Mouse (Mus musculus): ENCODE data around the gene Stac2. TPM values are rescaled to one million over a fixed set of nuclear protein-coding genes. Genes with fewer than 3 reads are reported as not detected.

The Stac2 gene
- not detected in 2 replicates for total RNA-seq (2014; rRNA removed)
- 0.02 TPM in 1 of 2 replicates, not detected in the other for polyA plus RNA-seq (2012; rRNA removed)

DNA sequence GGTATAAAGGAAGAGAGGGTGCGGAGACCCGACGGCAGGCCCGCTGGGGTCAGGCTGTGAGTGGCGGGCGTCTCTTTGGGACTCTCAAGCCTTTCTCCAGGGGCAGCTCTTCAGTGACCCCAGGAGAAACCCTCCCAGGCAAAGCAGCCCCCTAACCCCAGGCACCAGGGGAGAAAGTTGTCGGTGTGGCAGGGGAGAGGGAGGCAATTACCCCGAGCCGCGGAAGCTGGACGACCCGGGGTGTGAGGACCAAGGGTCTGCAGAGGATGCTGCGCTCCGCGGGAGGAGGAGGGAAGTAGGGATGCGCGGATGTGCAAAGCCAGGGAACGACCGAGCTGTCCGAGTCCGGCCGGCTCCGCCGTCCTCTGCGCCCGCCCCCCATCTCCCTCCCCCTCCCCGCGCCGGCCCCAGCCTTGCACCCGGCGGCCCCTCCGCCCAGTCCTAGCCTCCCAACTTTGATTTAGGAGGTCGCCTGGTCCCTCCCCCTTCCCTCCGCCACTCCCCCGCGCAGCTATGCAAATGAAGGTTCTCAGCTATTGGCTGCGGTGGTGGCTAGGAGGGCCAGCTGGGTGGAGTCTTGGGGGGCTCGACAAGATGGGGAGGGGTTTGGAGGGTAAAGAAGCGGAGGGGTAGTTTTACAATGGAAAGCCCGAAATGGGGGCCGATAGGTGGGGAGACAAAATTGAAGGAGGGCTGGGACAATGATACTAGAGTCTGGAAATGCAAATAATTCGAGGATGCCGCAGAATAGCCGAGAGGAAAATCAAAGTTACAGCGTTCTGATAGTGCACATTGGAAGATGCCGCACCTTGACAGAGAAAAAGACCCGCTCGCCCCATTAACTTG is at the start of gene Stac2:
Stac2 (minus strand) TSS at position 474 of the 846 bp plus-strand sequence.
- Histone ChIP-seq H3K9ac (ENCODE audit: low read depth, low read length) (peak within 1 kb of the TSS; percentile 28; the same call in 1 of the 2 replicates), H3K79me2 (ENCODE audit: control insufficient read depth, insufficient read depth, low read length) (no peaks in the 10 kb centered on the region), H3K4me1 (ENCODE audit: control insufficient read depth, insufficient read depth, low read length) (no peaks in the 10 kb centered on the region), H3K36me3 (ENCODE audit: control insufficient read depth, insufficient read depth, low read length) (no peaks in the 10 kb centered on the region), H3K27ac (replicated peaks; ENCODE audit: insufficient read depth, low read depth, low read length) (no peak within 1 kb of the TSS), H3K27me3 (ENCODE audit: control insufficient read depth, insufficient read depth, low read length) (peaks cover 18% of the 10 kb centered on the region; the same call in 1 of the 2 replicates), H3K4me3 (ENCODE audit: insufficient read depth, low read depth, low read length) (peak within 1 kb of the TSS; percentile 41; the same call in 1 of the 2 replicates)
- 6% methylated on average over 40 of the region's 48 CpGs for WGBS
- TF ChIP-seq CTCF (IDR thresholded peaks at IDR 0.05; ENCODE audit: low read depth, low read length): no peak
- TF ChIP-seq POLR2A (IDR thresholded peaks at IDR 0.05; ENCODE audit: extremely low read depth, insufficient read depth, low read length): no peak
- DNase-seq (ENCODE audit: extremely low read depth, low read depth, low spot score): no peak

DNA sequence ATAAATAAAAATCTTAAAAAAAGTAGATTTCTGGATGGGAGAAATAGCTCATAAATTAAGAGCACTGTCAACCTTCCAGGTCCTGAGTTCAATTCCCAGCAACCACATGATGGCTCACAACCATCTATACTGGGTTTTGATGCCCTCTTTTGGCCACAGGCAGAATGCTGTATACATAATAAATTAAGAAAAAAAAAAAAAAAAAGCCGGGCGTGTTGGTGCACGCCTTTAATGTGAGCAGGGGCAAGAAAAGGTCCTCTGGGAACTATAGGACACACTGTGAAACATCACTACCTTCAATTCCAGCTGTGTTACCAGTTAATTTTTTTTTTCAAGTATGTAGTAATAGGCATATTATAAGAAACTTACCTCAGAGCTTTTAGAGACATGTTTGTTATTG is 48.1 kb upstream of the Stac2 start:
- no peak for TF ChIP-seq POLR2A (IDR thresholded peaks at IDR 0.05; ENCODE audit: extremely low read depth, insufficient read depth, low read length)
- no peak for TF ChIP-seq CTCF (IDR thresholded peaks at IDR 0.05; ENCODE audit: low read depth, low read length)
- no peaks in the 10 kb centered on the region for H3K79me2 ChIP-seq (ENCODE audit: control insufficient read depth, insufficient read depth, low read length)
- H3K27ac ChIP-seq (replicated peaks; ENCODE audit: insufficient read depth, low read depth, low read length): no peak overlapping the region
- H3K36me3 ChIP-seq (ENCODE audit: control insufficient read depth, insufficient read depth, low read length): peaks cover 68% of the 10 kb centered on the region
- H3K4me3 ChIP-seq (ENCODE audit: insufficient read depth, low read depth, low read length): no peak overlapping the region
- H3K4me1 ChIP-seq (ENCODE audit: control insufficient read depth, insufficient read depth, low read length): no peaks in the 10 kb centered on the region
- 96% methylated on average over 3 of the region's 3 CpGs for WGBS
- H3K27me3 ChIP-seq (ENCODE audit: control insufficient read depth, insufficient read depth, low read length): no peaks in the 10 kb centered on the region
- H3K9ac ChIP-seq (ENCODE audit: low read depth, low read length): no peak overlapping the region
- no peak for DNase-seq (ENCODE audit: extremely low read depth, low read depth, low spot score)

DNA sequence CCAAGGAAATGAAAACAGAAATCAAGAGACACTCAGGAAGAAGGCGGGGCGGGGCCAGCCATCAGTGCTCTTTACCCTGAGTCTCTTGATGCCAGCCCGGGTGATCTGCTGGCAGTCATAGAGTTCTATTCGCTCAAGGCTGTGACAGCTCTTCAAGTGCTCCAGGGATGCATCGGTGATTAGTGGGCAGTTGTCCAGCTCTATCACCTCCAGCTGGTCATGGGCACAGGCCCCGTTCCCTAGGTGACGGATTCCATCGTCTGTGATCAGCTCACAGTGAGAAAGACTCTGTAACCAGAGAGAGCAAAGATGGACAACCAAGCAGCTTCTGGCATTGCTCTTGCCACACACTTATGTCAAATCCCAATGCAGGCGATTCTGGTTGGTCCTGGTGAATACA is 37.3 kb upstream of the Stac2 start:
- H3K27ac ChIP-seq (replicated peaks; ENCODE audit: insufficient read depth, low read depth, low read length): no peak overlapping the region
- peaks cover 66% of the 10 kb centered on the region for H3K36me3 ChIP-seq (ENCODE audit: control insufficient read depth, insufficient read depth, low read length)
- no peaks in the 10 kb centered on the region for H3K27me3 ChIP-seq (ENCODE audit: control insufficient read depth, insufficient read depth, low read length)
- H3K9ac ChIP-seq (ENCODE audit: low read depth, low read length): no peak overlapping the region
- DNase-seq (ENCODE audit: extremely low read depth, low read depth, low spot score): no peak
- no peaks in the 10 kb centered on the region for H3K4me1 ChIP-seq (ENCODE audit: control insufficient read depth, insufficient read depth, low read length)
- TF ChIP-seq POLR2A (IDR thresholded peaks at IDR 0.05; ENCODE audit: extremely low read depth, insufficient read depth, low read length) (no peak), CTCF (IDR thresholded peaks at IDR 0.05; ENCODE audit: low read depth, low read length) (no peak)
- H3K4me3 ChIP-seq (ENCODE audit: insufficient read depth, low read depth, low read length): no peak overlapping the region
- 89% methylated on average over 9 of the region's 9 CpGs for WGBS
- no peaks in the 10 kb centered on the region for H3K79me2 ChIP-seq (ENCODE audit: control insufficient read depth, insufficient read depth, low read length)

DNA sequence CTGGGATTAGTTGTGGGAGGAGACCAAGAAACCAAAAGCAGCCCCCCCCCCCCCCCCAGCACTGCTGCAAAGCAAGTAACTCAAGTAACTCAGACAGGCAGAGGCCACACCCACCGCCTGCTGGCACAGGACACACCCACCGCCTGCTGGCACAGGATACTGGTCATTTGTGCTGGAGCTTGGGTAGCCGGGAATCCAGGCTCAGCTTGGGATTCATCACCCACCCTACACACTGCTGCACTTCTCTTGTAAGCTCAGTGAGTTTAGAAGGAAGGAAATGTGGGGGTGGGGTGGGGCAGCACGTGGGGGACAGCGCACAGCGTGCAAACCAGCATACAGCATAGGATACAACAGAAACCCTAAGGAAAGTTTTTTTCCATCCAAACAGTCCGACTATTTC is 35.0 kb upstream of the Stac2 start:
- TF ChIP-seq POLR2A (IDR thresholded peaks at IDR 0.05; ENCODE audit: extremely low read depth, insufficient read depth, low read length) (no peak), CTCF (IDR thresholded peaks at IDR 0.05; ENCODE audit: low read depth, low read length) (no peak)
- H3K27me3 ChIP-seq (ENCODE audit: control insufficient read depth, insufficient read depth, low read length): no peaks in the 10 kb centered on the region
- H3K36me3 ChIP-seq (ENCODE audit: control insufficient read depth, insufficient read depth, low read length): peaks cover 51% of the 10 kb centered on the region
- no peaks in the 10 kb centered on the region for H3K79me2 ChIP-seq (ENCODE audit: control insufficient read depth, insufficient read depth, low read length)
- no peak for DNase-seq (ENCODE audit: extremely low read depth, low read depth, low spot score)
- H3K27ac ChIP-seq (replicated peaks; ENCODE audit: insufficient read depth, low read depth, low read length): no peak overlapping the region
- no peaks in the 10 kb centered on the region for H3K4me1 ChIP-seq (ENCODE audit: control insufficient read depth, insufficient read depth, low read length)
- H3K9ac ChIP-seq (ENCODE audit: low read depth, low read length): no peak overlapping the region
- 59% methylated on average over 7 of the region's 7 CpGs for WGBS
- H3K4me3 ChIP-seq (ENCODE audit: insufficient read depth, low read depth, low read length): no peak overlapping the region

GRCm38 (mm10) chr11:98086574-98086973 is 33.3 kb upstream of the Stac2 start:
- WGBS: 83% methylated on average over 7 of the region's 7 CpGs
- no peak overlapping the region for H3K4me3 ChIP-seq (ENCODE audit: insufficient read depth, low read depth, low read length)

GRCm38 (mm10) chr11:98086141-98086540 is 32.9 kb upstream of the Stac2 start:
- Histone ChIP-seq H3K9ac (ENCODE audit: low read depth, low read length) (no peak overlapping the region), H3K4me1 (ENCODE audit: control insufficient read depth, insufficient read depth, low read length) (no peaks in the 10 kb centered on the region), H3K27me3 (ENCODE audit: control insufficient read depth, insufficient read depth, low read length) (no peaks in the 10 kb centered on the region), H3K36me3 (ENCODE audit: control insufficient read depth, insufficient read depth, low read length) (peaks cover 33% of the 10 kb centered on the region), H3K27ac (replicated peaks; ENCODE audit: insufficient read depth, low read depth, low read length) (no peak overlapping the region), H3K79me2 (ENCODE audit: control insufficient read depth, insufficient read depth, low read length) (no peaks in the 10 kb centered on the region), H3K4me3 (ENCODE audit: insufficient read depth, low read depth, low read length) (no peak overlapping the region)
- TF ChIP-seq CTCF (IDR thresholded peaks at IDR 0.05; ENCODE audit: low read depth, low read length) (no peak), POLR2A (IDR thresholded peaks at IDR 0.05; ENCODE audit: extremely low read depth, insufficient read depth, low read length) (no peak)
- 98% methylated on average over 9 of the region's 9 CpGs for WGBS
- DNase-seq (ENCODE audit: extremely low read depth, low read depth, low spot score): no peak

More at GRCm38 (mm10) chr11:98086574-98086973, 33.3 kb upstream of the Stac2 start:
- no peaks in the 10 kb centered on the region for H3K79me2 ChIP-seq (ENCODE audit: control insufficient read depth, insufficient read depth, low read length)
- H3K4me1 ChIP-seq (ENCODE audit: control insufficient read depth, insufficient read depth, low read length): no peaks in the 10 kb centered on the region
- H3K36me3 ChIP-seq (ENCODE audit: control insufficient read depth, insufficient read depth, low read length): peaks cover 38% of the 10 kb centered on the region
- H3K27ac ChIP-seq (replicated peaks; ENCODE audit: insufficient read depth, low read depth, low read length): no peak overlapping the region
- TF ChIP-seq POLR2A (IDR thresholded peaks at IDR 0.05; ENCODE audit: extremely low read depth, insufficient read depth, low read length) (no peak), CTCF (IDR thresholded peaks at IDR 0.05; ENCODE audit: low read depth, low read length) (no peak)
- no peaks in the 10 kb centered on the region for H3K27me3 ChIP-seq (ENCODE audit: control insufficient read depth, insufficient read depth, low read length)
- H3K9ac ChIP-seq (ENCODE audit: low read depth, low read length): no peak overlapping the region
- no peak for DNase-seq (ENCODE audit: extremely low read depth, low read depth, low spot score)
